Mouse (Mus musculus) limb, embryonic 11.5 days (tissue): ENCODE measurements around the gene Tmem178b. TPM values are rescaled to one million over a fixed set of nuclear protein-coding genes. Genes with fewer than 3 reads are reported as not detected.

Experiments used
- ATAC-seq: fragments of 200-750 bp; cut with Nextera tagmentation; 2 replicates; pipeline ENCODE4 v1.8.0; 2017; ENCODE audit warnings: low read depth; ENCODE audit not compliant: insufficient number of reproducible peaks, low FRiP score, low TSS enrichment
- DNase-seq: peaks from one replicate; pipeline ENCODE4 v3.0.0-alpha.2; 2015; ENCODE audit warnings: low spot score
- H3K27ac ChIP-seq: fragments of 300-500 bp; sonication (generic); replicated peaks from 2 replicates; pipeline ENCODE4 v1.5.1; 2014; ENCODE audit warnings: low read depth, mild to moderate bottlenecking, low read length
- H3K27me3 ChIP-seq: fragments of 300-500 bp; sonication (generic); 2 replicates; pipeline ENCODE4 v1.6.1; 2014; ENCODE audit warnings: mild to moderate bottlenecking, low read length, mixed read lengths; ENCODE audit not compliant: control insufficient read depth, insufficient read depth
- H3K36me3 ChIP-seq: fragments of 300-500 bp; sonication (generic); 2 replicates; pipeline ENCODE4 v1.6.1; 2014; ENCODE audit warnings: mild to moderate bottlenecking, low read length, moderate library complexity, mixed read lengths; ENCODE audit not compliant: control insufficient read depth, insufficient read depth
- H3K4me1 ChIP-seq: fragments of 300-500 bp; sonication (generic); 2 replicates; pipeline ENCODE4 v1.6.1; 2014; ENCODE audit warnings: low read length, mixed read lengths; ENCODE audit not compliant: control insufficient read depth, insufficient read depth
- H3K4me2 ChIP-seq: fragments of 300-500 bp; sonication (generic); 2 replicates; pipeline ENCODE4 v1.6.1; 2014; ENCODE audit warnings: low read depth, mild to moderate bottlenecking, moderate library complexity; ENCODE audit not compliant: severe bottlenecking
- H3K4me3 ChIP-seq: fragments of 300-500 bp; sonication (generic); 2 replicates; pipeline ENCODE4 v1.5.1; 2014; ENCODE audit warnings: low read depth, low read length
- H3K9ac ChIP-seq: fragments of 300-500 bp; sonication (generic); 2 replicates; pipeline ENCODE4 v1.6.1; 2014; ENCODE audit warnings: mild to moderate bottlenecking, low read length
- H3K9me3 ChIP-seq: fragments of 300-500 bp; sonication (generic); 2 replicates; pipeline ENCODE4 v1.6.1; 2016; ENCODE audit warnings: low read length; ENCODE audit not compliant: control insufficient read depth
- WGBS: fragments of 180-500 bp; shearing (Covaris S2); extraction: QIAGEN DNeasy Blood & Tissue Kit; methylation state at CpG from one replicate; pipeline ENCODE4 v1.1.7; 2014; 5-methylcytosine and 5-hydroxymethylcytosine counted together
- polyA plus RNA-seq: library from polyadenylated mRNA; unstranded; fragments of >200 nt; fragmentation: Nextera tagmentation; extraction: Ambion mirVana; gene quantifications from 2 replicates; pipeline ENCODE4 v1.2.1, GENCODE M21; 2014

Tmem178b gene
- polyA plus RNA-seq, 1 experiment from 2014 or later, result 0.27 TPM

DNA sequence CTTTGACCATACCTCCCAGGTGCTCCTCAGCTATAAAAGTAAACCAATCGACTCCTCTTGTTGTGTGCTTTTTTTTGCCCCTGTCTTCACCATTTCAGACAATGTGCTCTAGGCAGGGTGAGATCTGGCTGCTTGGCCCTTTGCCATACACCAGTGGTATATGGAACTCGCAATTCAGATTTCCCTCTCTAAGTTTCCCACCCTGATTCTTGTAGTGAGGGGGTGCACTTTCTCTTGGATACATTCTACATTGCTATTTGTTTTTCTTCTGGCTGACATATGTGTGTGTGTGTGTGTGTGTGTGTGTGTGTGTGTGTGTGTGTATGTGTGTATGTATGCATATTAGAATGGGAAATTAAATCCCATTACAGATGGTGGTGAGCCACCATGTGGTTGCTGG is 191.3 kb downstream of the Tmem178b start:
- ATAC-seq (no peak), DNase-seq (no peak)
- Histone ChIP-seq H3K27ac (no peak overlapping the region), H3K9me3 (no peaks in the 10 kb centered on the region), H3K4me1 (no peaks in the 10 kb centered on the region), H3K4me2 (no peak overlapping the region), H3K27me3 (no peaks in the 10 kb centered on the region), H3K9ac (no peak overlapping the region), H3K4me3 (no peak overlapping the region), H3K36me3 (no peaks in the 10 kb centered on the region)
- 87% methylated on average over 2 of the region's 2 CpGs for WGBS

DNA sequence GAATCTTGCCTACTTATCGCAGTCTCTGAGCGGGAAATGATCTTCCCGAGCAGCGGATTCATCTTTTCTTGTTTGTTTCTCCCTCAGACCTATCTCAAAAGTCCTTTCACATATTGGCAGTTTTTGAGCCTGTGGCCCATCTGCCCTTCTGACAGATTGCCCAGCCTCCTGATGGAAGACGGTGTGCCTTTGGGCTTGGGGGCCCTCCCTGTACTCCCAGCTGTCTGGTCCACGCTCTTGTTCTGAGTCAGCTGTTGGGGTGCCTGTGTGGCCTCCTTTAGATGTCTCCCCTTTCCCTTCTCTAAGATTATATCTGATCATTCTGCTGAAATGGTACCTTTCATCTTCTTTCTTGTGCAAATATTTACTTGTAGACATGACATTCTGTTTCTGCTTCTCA is 195.4 kb downstream of the Tmem178b start:
- Histone ChIP-seq H3K27me3 (no peaks in the 10 kb centered on the region), H3K9me3 (no peaks in the 10 kb centered on the region), H3K27ac (no peak overlapping the region), H3K9ac (no peak overlapping the region), H3K36me3 (no peaks in the 10 kb centered on the region), H3K4me3 (no peak overlapping the region), H3K4me1 (no peaks in the 10 kb centered on the region), H3K4me2 (no peak overlapping the region)
- WGBS, result 92% methylated on average over 6 of the region's 6 CpGs
- DNase-seq, result no peak
- ATAC-seq, result no peak

GRCm38 (mm10) chr6:40071007-40071406 is 197.9 kb downstream of the Tmem178b start:
- DNase-seq, result peak; percentile 27
- Histone ChIP-seq H3K36me3 (no peaks in the 10 kb centered on the region), H3K4me2 (no peak overlapping the region), H3K27me3 (no peaks in the 10 kb centered on the region), H3K4me1 (no peaks in the 10 kb centered on the region), H3K4me3 (no peak overlapping the region), H3K27ac (no peak overlapping the region), H3K9ac (no peak overlapping the region), H3K9me3 (no peaks in the 10 kb centered on the region)
- peak; percentile 72 for ATAC-seq
- WGBS, result 44% methylated on average over 3 of the region's 3 CpGs

GRCm38 (mm10) chr6:40076089-40076488 is 203.0 kb downstream of the Tmem178b start:
- H3K27ac ChIP-seq, result no peak overlapping the region
- no peaks in the 10 kb centered on the region for H3K36me3 ChIP-seq
- H3K4me3 ChIP-seq, result no peak overlapping the region
- H3K4me2 ChIP-seq, result no peak overlapping the region
- no peak for DNase-seq
- no peak for ATAC-seq
- no peaks in the 10 kb centered on the region for H3K9me3 ChIP-seq
- no peaks in the 10 kb centered on the region for H3K27me3 ChIP-seq
- H3K4me1 ChIP-seq, result no peaks in the 10 kb centered on the region
- 25% methylated on average over 1 of the region's 1 CpGs for WGBS
- no peak overlapping the region for H3K9ac ChIP-seq

DNA sequence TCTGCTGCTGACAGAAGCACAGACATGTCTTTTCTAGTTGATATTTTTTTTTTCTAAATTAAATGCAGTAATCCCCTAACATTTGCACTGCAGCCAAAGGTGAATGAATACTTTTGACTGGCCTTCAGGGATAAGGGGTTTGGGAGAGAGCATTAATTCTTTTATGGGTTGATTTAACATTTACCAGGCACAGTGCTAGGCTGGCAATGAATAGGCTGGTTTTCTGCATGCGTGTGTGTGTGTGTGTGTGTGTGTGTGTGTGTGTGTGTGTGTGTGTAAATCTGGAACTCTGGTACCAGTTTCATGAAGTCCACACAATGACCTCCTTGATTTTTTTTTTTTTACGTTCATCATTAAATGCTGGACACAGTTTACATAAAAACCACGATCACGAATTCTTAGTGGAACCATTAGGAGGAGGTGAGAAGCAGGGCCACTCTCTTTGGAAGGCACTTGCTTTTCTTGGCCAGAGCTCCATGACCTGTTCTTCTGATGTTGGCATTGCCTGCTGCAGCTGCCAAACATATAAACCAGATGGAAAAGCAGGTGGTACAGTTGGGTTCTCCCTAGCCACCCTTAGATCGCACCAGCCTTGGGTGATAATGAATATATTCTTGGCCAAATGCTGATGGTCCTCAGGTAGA is 203.7 kb downstream of the Tmem178b start:
- Histone ChIP-seq H3K4me3 (no peak overlapping the region), H3K4me2 (no peak overlapping the region), H3K4me1 (no peaks in the 10 kb centered on the region), H3K9ac (no peak overlapping the region), H3K27me3 (no peaks in the 10 kb centered on the region), H3K27ac (no peak overlapping the region), H3K9me3 (no peaks in the 10 kb centered on the region), H3K36me3 (no peaks in the 10 kb centered on the region)
- DNase-seq, result no peak
- no peak for ATAC-seq
- WGBS, result 86% methylated on average over 5 of the region's 5 CpGs

- Histone ChIP-seq H3K27me3 (no peaks in the 10 kb centered on the region), H3K9me3 (no peaks in the 10 kb centered on the region), H3K9ac (no peak overlapping the region), H3K4me1 (no peaks in the 10 kb centered on the region), H3K4me2 (no peak overlapping the region), H3K4me3 (no peak overlapping the region), H3K27ac (no peak overlapping the region), H3K36me3 (no peaks in the 10 kb centered on the region)
- no peak for ATAC-seq
- 90% methylated on average over 3 of the region's 3 CpGs for WGBS
- no peak for DNase-seq
Measured at GRCm38 (mm10) chr6:40078353-40078752, 205.3 kb downstream of the Tmem178b start.

GRCm38 (mm10) chr6:40083726-40084125 is 210.7 kb downstream of the Tmem178b start:
- H3K36me3 ChIP-seq, result no peaks in the 10 kb centered on the region
- DNase-seq, result no peak
- H3K9ac ChIP-seq, result no peak overlapping the region
- H3K27me3 ChIP-seq, result no peaks in the 10 kb centered on the region
- no peak overlapping the region for H3K27ac ChIP-seq
- H3K9me3 ChIP-seq, result no peaks in the 10 kb centered on the region
- ATAC-seq, result no peak
- 83% methylated on average over 3 of the region's 3 CpGs for WGBS
- H3K4me1 ChIP-seq, result no peaks in the 10 kb centered on the region
- no peak overlapping the region for H3K4me2 ChIP-seq
- no peak overlapping the region for H3K4me3 ChIP-seq

GRCm38 (mm10) chr6:40091250-40091651 is 218.2 kb downstream of the Tmem178b start:
- no peak overlapping the region for H3K27ac ChIP-seq
- no peaks in the 10 kb centered on the region for H3K9me3 ChIP-seq
- H3K4me3 ChIP-seq, result no peak overlapping the region
- no peaks in the 10 kb centered on the region for H3K36me3 ChIP-seq
- H3K9ac ChIP-seq, result no peak overlapping the region
- no peaks in the 10 kb centered on the region for H3K4me1 ChIP-seq
- H3K27me3 ChIP-seq, result no peaks in the 10 kb centered on the region
- WGBS, result 32% methylated on average over 5 of the region's 5 CpGs
- ATAC-seq, result no peak
- no peak for DNase-seq
- no peak overlapping the region for H3K4me2 ChIP-seq

GRCm38 (mm10) chr6:40098498-40098897 is 225.4 kb downstream of the Tmem178b start:
- Histone ChIP-seq H3K36me3 (no peaks in the 10 kb centered on the region), H3K4me3 (no peak overlapping the region), H3K4me2 (no peak overlapping the region), H3K9ac (no peak overlapping the region), H3K9me3 (no peaks in the 10 kb centered on the region), H3K27ac (no peak overlapping the region), H3K4me1 (no peaks in the 10 kb centered on the region), H3K27me3 (no peaks in the 10 kb centered on the region)
- DNase-seq, result no peak
- ATAC-seq, result no peak
- WGBS, result 79% methylated on average over 2 of the region's 2 CpGs
